Mouse (Mus musculus): ENCODE data around the gene Lekr1. TPM values are rescaled to one million over a fixed set of nuclear protein-coding genes. Genes with fewer than 3 reads are reported as not detected.

Lekr1 gene
- under 1 TPM; 0.34 to 0.47 TPM for polyA plus RNA-seq (2017; shearing (Covaris generic))

DNA sequence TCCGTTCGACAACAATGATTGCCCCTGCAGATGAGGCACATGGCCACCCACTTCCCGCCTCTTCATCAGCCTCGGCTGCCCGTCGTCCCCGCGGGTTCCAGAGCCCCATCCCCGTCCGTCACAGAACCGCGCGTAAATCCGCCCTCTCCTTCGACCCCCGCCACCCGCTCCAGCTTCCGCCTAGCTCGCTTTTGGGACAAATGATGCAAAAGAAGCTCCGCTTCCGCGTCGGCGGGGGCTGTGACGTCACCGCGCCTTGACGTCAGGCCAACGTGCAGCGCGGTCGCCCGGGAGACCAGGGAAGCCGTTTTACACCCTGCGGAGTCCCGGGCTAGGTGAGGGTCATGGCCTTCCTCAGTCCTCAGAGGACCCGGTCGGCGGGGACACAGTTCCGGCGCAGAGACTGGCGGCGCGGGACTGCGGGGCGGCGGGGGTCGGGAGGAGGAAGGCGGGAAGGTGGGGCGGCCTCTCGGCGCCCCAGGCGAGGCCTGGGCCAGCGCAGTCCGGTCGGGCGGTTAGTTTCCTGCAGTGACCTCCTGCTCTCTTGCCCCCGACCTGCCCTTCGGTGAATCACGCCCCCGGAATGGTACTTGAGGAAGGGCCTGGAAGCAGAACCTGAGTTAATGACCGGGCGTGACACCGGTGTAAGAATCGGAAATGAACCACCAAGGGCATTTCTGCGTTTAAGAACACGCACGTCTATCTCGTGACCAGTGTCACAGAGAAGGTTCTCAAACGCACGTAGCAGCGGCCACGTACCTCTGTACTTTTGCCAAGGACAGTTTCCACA, at the start of gene Lekr1:
Lekr1 (plus strand) TSS at position 252 of the 790 bp plus-strand sequence.

Other genes starting within 250 kb of the Lekr1 start
- 10 to 100 TPM; 21.6 to 28.8 TPM for gene Tiparp, start 137.8 kb upstream of the Lekr1 start, polyA plus RNA-seq (2017; shearing (Covaris generic))